Mouse (Mus musculus) Patski (cell line): ENCODE measurements around the gene Ctla4. TPM values are rescaled to one million over a fixed set of nuclear protein-coding genes. Genes with fewer than 3 reads are reported as not detected.

Experiments
- ATAC-seq: fragments of 100-300 bp; one replicate; pipeline ENCODE4 v1.8.0; 2021
- CTCF ChIA-PET: fragments of 350-600 bp; sonication (Branson Sonifier 250); formaldehyde crosslinking; loops from one replicate; lab custom pipeline; 2022; ENCODE audit warnings: inconsistent platforms; lab: Charles Lee
- POLR2A ChIA-PET: fragments of 350-600 bp; sonication (Branson Sonifier 250); formaldehyde crosslinking; loops from one replicate; lab custom pipeline; 2022; ENCODE audit warnings: antibody characterized with exemption, inconsistent platforms; lab: Charles Lee
- DNase-seq: peaks from one replicate; pipeline ENCODE4 v3.0.0-alpha.2; 2011; ENCODE audit warnings: low read depth, low spot score
- H3K27me3 ChIP-seq: fragments of 371-371 bp; one replicate; pipeline ENCODE4 v1.5.1; 2021
- CTCF ChIP-seq: fragments of 100-300 bp; IDR thresholded peaks from one replicate; pipeline ENCODE4 v1.5.1; 2021
- in situ Hi-C: fragments of 300-500 bp; cut with MboI; formaldehyde crosslinking; loops from 3 replicates; pipeline ENCODE4 v1.11.1; 2018; ENCODE audit warnings: low pct_unique_long_range_greater_than_20kb, mixed read lengths
- polyA plus RNA-seq: library from polyadenylated mRNA; unstranded; gene quantifications from one replicate; pipeline ENCODE4 v1.2.3, GENCODE M21; 2021

Ctla4 gene
- polyA plus RNA-seq, 1 experiment from 2014 or later, result not detected

GRCm38 (mm10) chr1:60884611-60885010 is 2.2 kb upstream of the Ctla4 start:
- no peak for DNase-seq
- in situ Hi-C loops, result no loop called here
- CTCF ChIA-PET, result no interaction called here
- POLR2A ChIA-PET, result interaction anchor here (0.6 kb wide), 1 partner anchor 30 kb away, joined by 3 read pairs; no protein-coding TSS in a partner anchor
- no peak for TF ChIP-seq CTCF
- no peak for ATAC-seq
- H3K27me3 ChIP-seq, result peaks cover 6% of the 10 kb centered on the region

- POLR2A ChIA-PET, result no interaction called here
- ATAC-seq (no peak), DNase-seq (no peak)
- H3K27me3 ChIP-seq, result peaks cover 23% of the 10 kb centered on the region
- in situ Hi-C loops, result no loop called here
- CTCF ChIA-PET, result interaction anchor here (1.3 to 1.4 kb wide), 2 partner anchors 20 to 30 kb away, joined by 3 to 4 read pairs; no protein-coding TSS in a partner anchor
- TF ChIP-seq CTCF, result no peak
Observed at GRCm38 (mm10) chr1:60898127-60898932, 11.5 kb downstream of the Ctla4 start.

DNA sequence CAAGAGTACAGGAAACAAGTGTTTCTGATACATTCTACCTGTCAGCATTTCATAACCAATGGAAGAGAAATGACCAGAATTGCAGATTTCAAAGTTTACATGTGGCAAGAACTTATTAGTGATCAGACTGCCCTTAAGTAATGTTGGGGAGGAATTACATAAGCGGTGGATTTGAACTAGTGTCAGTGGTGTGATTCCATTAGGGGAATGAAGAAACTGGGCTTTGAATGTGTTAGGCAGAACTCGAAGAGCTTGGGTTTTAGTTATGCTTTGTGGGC is 12.1 kb downstream of the Ctla4 start:
- DNase-seq (no peak), ATAC-seq (no peak)
- H3K27me3 ChIP-seq, result peaks cover 24% of the 10 kb centered on the region
- no peak for TF ChIP-seq CTCF
- POLR2A ChIA-PET, result no interaction called here
- in situ Hi-C loops, result no loop called here
- CTCF ChIA-PET, result interaction anchor here (0.7 to 1.4 kb wide), 3 partner anchors 19 to 31 kb away, joined by 3 to 4 read pairs (median 3); no protein-coding TSS in a partner anchor

DNA sequence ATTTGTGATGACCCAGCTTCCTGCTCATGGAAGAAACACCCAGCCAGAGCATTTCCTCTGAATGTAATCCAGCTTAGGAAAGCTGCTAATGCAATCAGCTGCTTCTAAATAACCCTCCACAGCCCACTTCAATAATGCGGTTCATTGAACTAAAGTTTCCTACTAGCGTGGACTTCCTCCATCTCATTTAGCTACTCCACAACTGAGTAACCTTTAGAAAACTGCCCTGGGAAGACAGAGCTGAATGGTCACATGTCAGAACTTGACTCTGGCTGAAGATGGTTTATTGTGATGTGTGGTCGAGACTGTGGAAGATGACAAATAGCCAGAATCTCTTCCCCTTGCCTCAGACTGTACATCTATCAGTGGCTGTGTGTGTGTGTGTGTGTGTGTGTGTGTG is 12.4 kb downstream of the Ctla4 start:
- DNase-seq, result no peak
- in situ Hi-C loops, result no loop called here
- ChIA-PET CTCF (interaction anchor here (0.7 to 1.4 kb wide), 3 partner anchors 20 to 31 kb away, joined by 3 to 4 read pairs (median 3); no protein-coding TSS in a partner anchor), POLR2A (no interaction called here)
- ATAC-seq, result no peak
- no peak for TF ChIP-seq CTCF
- H3K27me3 ChIP-seq, result peaks cover 25% of the 10 kb centered on the region

- ChIA-PET CTCF (interaction anchor here (1.1 kb wide), 1 partner anchor 52 kb away, joined by 3 read pairs; no protein-coding TSS in a partner anchor), POLR2A (no interaction called here)
- peaks cover 30% of the 10 kb centered on the region for H3K27me3 ChIP-seq
- ATAC-seq, result no peak
- in situ Hi-C loops, result no loop called here
- no peak for TF ChIP-seq CTCF
- DNase-seq, result no peak
Observed at GRCm38 (mm10) chr1:60902547-60902946, 15.7 kb downstream of the Ctla4 start.

GRCm38 (mm10) chr1:60903126-60903525 is 16.3 kb downstream of the Ctla4 start:
- in situ Hi-C loops, result no loop called here
- POLR2A ChIA-PET, result no interaction called here
- H3K27me3 ChIP-seq, result peaks cover 30% of the 10 kb centered on the region
- TF ChIP-seq CTCF, result no peak
- no peak for DNase-seq
- CTCF ChIA-PET, result interaction anchor here (1.1 kb wide), 1 partner anchor 52 kb away, joined by 3 read pairs; no protein-coding TSS in a partner anchor
- no peak for ATAC-seq

DNA sequence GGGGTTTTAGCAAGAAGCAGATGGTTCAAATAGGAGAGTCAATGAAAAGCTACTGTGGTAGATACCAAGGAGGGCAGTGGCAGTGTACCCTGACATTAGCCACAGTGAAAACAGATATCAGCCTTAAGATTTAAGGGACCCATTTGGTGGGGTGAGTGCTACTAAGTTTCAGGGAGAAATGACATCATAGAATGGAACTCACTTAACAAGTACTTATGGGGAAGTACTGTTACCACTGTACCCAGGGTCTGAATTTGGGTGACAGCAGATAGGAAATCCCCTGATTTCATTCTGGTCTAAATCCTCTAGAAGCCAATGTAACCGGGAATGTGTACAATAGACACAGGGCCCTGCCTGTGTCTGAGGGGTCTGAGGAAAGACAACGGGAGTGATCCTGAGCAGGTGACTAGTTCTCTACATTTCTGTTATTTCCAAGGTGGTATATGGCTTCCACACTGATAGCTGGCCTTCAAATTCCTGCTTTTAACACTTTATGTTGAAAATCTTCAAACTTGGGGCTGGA is 17.7 kb downstream of the Ctla4 start:
- in situ Hi-C loops, result no loop called here
- DNase-seq, result no peak
- no peak for ATAC-seq
- POLR2A ChIA-PET, result no interaction called here
- CTCF ChIA-PET, result no interaction called here
- peaks cover 34% of the 10 kb centered on the region for H3K27me3 ChIP-seq
- TF ChIP-seq CTCF, result no peak

- no peak for TF ChIP-seq CTCF
- H3K27me3 ChIP-seq, result peaks cover 42% of the 10 kb centered on the region
- ChIA-PET CTCF (no interaction called here), POLR2A (no interaction called here)
- in situ Hi-C loops, result no loop called here
- DNase-seq (no peak), ATAC-seq (no peak)
Observed at GRCm38 (mm10) chr1:60907466-60907865, 20.7 kb downstream of the Ctla4 start.

GRCm38 (mm10) chr1:60908751-60909161 is 22.0 kb downstream of the Ctla4 start:
- CTCF ChIA-PET, result no interaction called here
- peaks cover 37% of the 10 kb centered on the region for H3K27me3 ChIP-seq
- POLR2A ChIA-PET, result interaction anchor here (0.6 to 1.1 kb wide), 3 partner anchors 12 to 396 kb away, joined by 3 read pairs; no protein-coding TSS in a partner anchor
- in situ Hi-C loops, result no loop called here
- TF ChIP-seq CTCF, result no peak
- DNase-seq (no peak), ATAC-seq (no peak)

- ATAC-seq (no peak), DNase-seq (no peak)
- CTCF ChIA-PET, result no interaction called here
- peaks cover 35% of the 10 kb centered on the region for H3K27me3 ChIP-seq
- POLR2A ChIA-PET, result interaction anchor here (0.5 to 0.6 kb wide), 2 partner anchors 35 to 64 kb away, joined by 3 to 4 read pairs; no protein-coding TSS in a partner anchor
- TF ChIP-seq CTCF, result no peak
- in situ Hi-C loops, result no loop called here
Observed at GRCm38 (mm10) chr1:60909746-60910145, 22.9 kb downstream of the Ctla4 start.

- no peak for TF ChIP-seq CTCF
- in situ Hi-C loops, result no loop called here
Observed at GRCm38 (mm10) chr1:60910796-60911195, 24.0 kb downstream of the Ctla4 start.

More at GRCm38 (mm10) chr1:60910796-60911195, 24.0 kb downstream of the Ctla4 start:
- DNase-seq, result no peak
- ChIA-PET POLR2A (no interaction called here), CTCF (no interaction called here)
- ATAC-seq, result no peak
- H3K27me3 ChIP-seq, result peaks cover 33% of the 10 kb centered on the region
